Mouse (Mus musculus): ENCODE results near the gene Ndp. TPM values are rescaled to one million over a fixed set of nuclear protein-coding genes. Genes with fewer than 3 reads are reported as not detected.

The Ndp gene
- polyA plus RNA-seq (2014; fragmentation: Illumina TruSeq; extraction: RNeasy Lipid Tissue Mini Kit (QIAGEN cat#74804); ENCODE audit: low read depth, low replicate concordance): 0.41 TPM

DNA sequence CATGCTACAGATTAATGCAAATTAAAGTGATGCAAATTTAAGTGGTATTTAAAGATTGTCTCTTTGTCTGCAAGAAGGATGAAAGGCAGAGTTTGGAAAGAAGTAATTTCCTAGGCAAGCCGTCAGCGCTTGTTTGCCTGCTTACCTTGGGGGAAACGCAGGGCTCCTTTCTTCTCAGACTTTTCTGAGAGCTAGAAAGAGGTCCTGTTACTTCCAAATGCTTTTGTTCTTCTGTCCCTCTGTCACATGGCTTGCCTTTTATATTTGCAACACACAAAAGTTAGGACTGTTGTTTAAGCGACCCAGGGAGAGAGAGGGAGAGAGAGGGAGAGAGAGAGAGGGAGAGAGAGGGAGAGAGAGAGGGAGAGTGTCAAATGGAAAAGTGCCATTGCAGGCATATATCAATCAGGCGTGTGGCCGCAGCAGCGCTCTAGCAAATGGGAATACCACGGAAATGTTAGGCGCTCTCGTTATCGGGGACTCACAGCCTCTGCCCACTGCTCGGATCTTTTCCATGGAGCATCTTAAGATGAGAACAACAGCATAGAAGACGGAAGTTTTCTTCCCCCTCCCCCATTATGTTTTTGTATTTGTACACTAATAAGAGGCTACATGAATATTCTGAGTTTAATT lies at the start of gene Ndp:
TSS of gene Ndp (minus strand) at position 534 of the 633 bp plus-strand sequence.

Other genes starting within 250 kb of the Ndp start
- gene Maob, start 94.4 kb downstream of the Ndp start, polyA plus RNA-seq (2014; fragmentation: Illumina TruSeq; extraction: RNeasy Lipid Tissue Mini Kit (QIAGEN cat#74804); ENCODE audit: low read depth, low replicate concordance): 77.5 TPM